Mouse (Mus musculus) brain, adult 2 months (tissue): ENCODE results near the gene Socs7.

Experiments
- DNase-seq: peaks from one replicate; pipeline ENCODE4 v3.0.0; 2011; ENCODE audit warnings: low read depth, low spot score

Socs7 gene

GRCm38 (mm10) chr11:97387811-97388210 lies 25.5 kb downstream of the Socs7 start:
- no peak for DNase-seq

GRCm38 (mm10) chr11:97389127-97389526 lies 26.8 kb downstream of the Socs7 start:
- DNase-seq: peak; percentile 70

GRCm38 (mm10) chr11:97393658-97394057 lies 31.3 kb downstream of the Socs7 start:
- peak; percentile 70 for DNase-seq

- DNase-seq: peak; percentile 85
These were observed 31.8 kb downstream of the Socs7 start for GRCm38 (mm10) chr11:97394146-97394545.

- DNase-seq: no peak
These were observed 36.2 kb downstream of the Socs7 start for GRCm38 (mm10) chr11:97398506-97398905.

- peak; percentile 95 for DNase-seq
These were observed 37.8 kb downstream of the Socs7 start for GRCm38 (mm10) chr11:97399958-97400710.

- peak; percentile 97 for DNase-seq
These were observed 38.7 kb downstream of the Socs7 start for GRCm38 (mm10) chr11:97401082-97401481.

- peak; percentile 78 for DNase-seq
These were observed 39.5 kb downstream of the Socs7 start for GRCm38 (mm10) chr11:97401686-97402435.

GRCm38 (mm10) chr11:97402746-97403145 lies 40.4 kb downstream of the Socs7 start:
- no peak for DNase-seq

GRCm38 (mm10) chr11:97403614-97404183 lies 41.3 kb downstream of the Socs7 start:
- no peak for DNase-seq

- peak; percentile 87 for DNase-seq
These were observed 41.9 kb downstream of the Socs7 start for GRCm38 (mm10) chr11:97404184-97404760.

GRCm38 (mm10) chr11:97404761-97405190 lies 42.4 kb downstream of the Socs7 start:
- DNase-seq: peak; percentile 42

GRCm38 (mm10) chr11:97406094-97406951 lies 44.0 kb downstream of the Socs7 start:
- DNase-seq: peak; percentile 50

GRCm38 (mm10) chr11:97407456-97407855 lies 45.1 kb downstream of the Socs7 start:
- no peak for DNase-seq

GRCm38 (mm10) chr11:97408171-97408570 lies 45.8 kb downstream of the Socs7 start:
- peak; percentile 87 for DNase-seq

- no peak for DNase-seq
These were observed 48.6 kb downstream of the Socs7 start for GRCm38 (mm10) chr11:97410958-97411357.

GRCm38 (mm10) chr11:97412117-97412516 lies 49.8 kb downstream of the Socs7 start:
- DNase-seq: no peak

GRCm38 (mm10) chr11:97412808-97413347 lies 50.5 kb downstream of the Socs7 start:
- DNase-seq: no peak

GRCm38 (mm10) chr11:97415330-97415711 lies 53.0 kb downstream of the Socs7 start, which contains the start of gene Arhgap23:
Gene Arhgap23, plus strand, starts transcription at chr11:97415533.
- peak; percentile 67 for DNase-seq

GRCm38 (mm10) chr11:97415712-97416636 lies 53.6 kb downstream of the Socs7 start:
- peak; percentile 81 for DNase-seq
